Comparison of ENCODE assay signal across 26 mouse cellular contexts in genomic region chr12:79040201-79040827, GRCm38 (mm10). TPM values are rescaled to one million over a fixed set of nuclear protein-coding genes. Genes with fewer than 3 reads are reported as not detected.
A peak's percentile ranks its signal among the peaks of the same experiment; 100 is the strongest.
DNase-seq lines count a peak whose midpoint lies in the region; ATAC-seq and TF ChIP-seq lines count a peak whose summit lies in the region.
"Had no signal": no experiment of that assay in that cellular context is flagged by ENCODE, and none has a peak within 500 bp of the region (broad histone marks: within the 10 kb centered on the region; RNA-seq: fewer than 3 reads in every experiment).

No protein-coding gene starts in this region.

- H3K27me3 ChIP-seq in intestine, embryonic 14.5 days (replicated peaks; ENCODE audit: control insufficient read depth, insufficient read depth, low read length): no peaks in the 10 kb centered on the region
- no peaks in the 10 kb centered on the region for H3K27me3 ChIP-seq in intestine, postnatal 0 days (replicated peaks; ENCODE audit: control insufficient read depth, insufficient read depth, low read length)
- no peaks in the 10 kb centered on the region for H3K27me3 ChIP-seq in stomach, embryonic 16.5 days (ENCODE audit: control insufficient read depth, insufficient read depth, low read length)
- H3K27me3 ChIP-seq in forebrain, embryonic 13.5 days: no peaks in the 10 kb centered on the region
- H3K27me3 ChIP-seq: CH12.LX; embryonic facial prominence, embryonic 12.5 days; embryonic facial prominence, embryonic 15.5 days; forebrain, embryonic 15.5 days; heart, embryonic 12.5 days; hindbrain, embryonic 13.5 days had no signal

- no peak for TF ChIP-seq CTCF in intestine, postnatal 0 days (IDR thresholded peaks at IDR 0.05; ENCODE audit: low read depth)

- H3K9ac ChIP-seq in intestine, embryonic 14.5 days (ENCODE audit: low read length): no peak overlapping the region
- H3K9ac ChIP-seq in intestine, postnatal 0 days (ENCODE audit: low read depth, low read length): 0 out of 2 replicates have a peak overlapping the region, but pooled peaks have one; percentile 4
- no peak overlapping the region for H3K9ac ChIP-seq in stomach, embryonic 16.5 days (ENCODE audit: low read length)
- no peak overlapping the region for H3K9ac ChIP-seq in forebrain, embryonic 13.5 days
- H3K9ac ChIP-seq: embryonic facial prominence, embryonic 12.5 days; embryonic facial prominence, embryonic 15.5 days; forebrain, embryonic 15.5 days; heart, embryonic 12.5 days; heart, embryonic 15.5 days; hindbrain, embryonic 13.5 days had no signal

- no peak overlapping the region for H3K4me3 ChIP-seq in intestine, embryonic 14.5 days (ENCODE audit: low read depth, low read length)
- no peak overlapping the region for H3K4me3 ChIP-seq in intestine, postnatal 0 days (ENCODE audit: low read depth, low read length)
- H3K4me3 ChIP-seq in stomach, embryonic 16.5 days (replicated peaks; ENCODE audit: low read length): no peak overlapping the region
- no peak overlapping the region for H3K4me3 ChIP-seq in forebrain, embryonic 13.5 days
- H3K4me3 ChIP-seq: embryonic facial prominence, embryonic 12.5 days; embryonic facial prominence, embryonic 15.5 days; forebrain, embryonic 15.5 days; heart, embryonic 12.5 days; heart, embryonic 15.5 days; hindbrain, embryonic 10.5 days; hindbrain, embryonic 13.5 days had no signal

- H3K4me2 ChIP-seq in intestine, embryonic 14.5 days (ENCODE audit: low read length): no peak overlapping the region
- H3K4me2 ChIP-seq in intestine, postnatal 0 days (replicated peaks; ENCODE audit: low read depth): peak overlapping the region; percentile 45
- H3K4me2 ChIP-seq in stomach, embryonic 16.5 days (ENCODE audit: low read depth, low read length): no peak overlapping the region
- no peak overlapping the region for H3K4me2 ChIP-seq in forebrain, embryonic 13.5 days
- H3K4me2 ChIP-seq: embryonic facial prominence, embryonic 12.5 days; embryonic facial prominence, embryonic 15.5 days; forebrain, embryonic 15.5 days; heart, embryonic 12.5 days; heart, embryonic 15.5 days; hindbrain, embryonic 13.5 days had no signal

- H3K27ac ChIP-seq in intestine, embryonic 14.5 days (ENCODE audit: low read depth): no peak overlapping the region; the same call in 1 of the 2 replicates
- H3K27ac ChIP-seq in intestine, postnatal 0 days (ENCODE audit: low read depth, low read length): peak overlapping the region; percentile 86
- H3K27ac ChIP-seq in stomach, embryonic 16.5 days (ENCODE audit: low read length): 0 out of 2 replicates have a peak overlapping the region, but pooled peaks have one; percentile 7
- H3K27ac ChIP-seq in forebrain, embryonic 13.5 days: no peak overlapping the region
- H3K27ac ChIP-seq: embryonic facial prominence, embryonic 12.5 days; embryonic facial prominence, embryonic 15.5 days; forebrain, embryonic 15.5 days; heart, embryonic 15.5 days; hindbrain, embryonic 10.5 days; hindbrain, embryonic 13.5 days had no signal

- no peaks in the 10 kb centered on the region for H3K9me3 ChIP-seq in intestine, embryonic 14.5 days (ENCODE audit: control insufficient read depth, low read length)
- no peaks in the 10 kb centered on the region for H3K9me3 ChIP-seq in intestine, postnatal 0 days (ENCODE audit: control insufficient read depth)
- H3K9me3 ChIP-seq in stomach, embryonic 16.5 days (replicated peaks; ENCODE audit: control insufficient read depth, low read length): no peaks in the 10 kb centered on the region
- no peaks in the 10 kb centered on the region for H3K9me3 ChIP-seq in forebrain, embryonic 13.5 days (replicated peaks)
- H3K9me3 ChIP-seq: embryonic facial prominence, embryonic 12.5 days; embryonic facial prominence, embryonic 15.5 days; forebrain, embryonic 15.5 days; heart, embryonic 15.5 days; hindbrain, embryonic 10.5 days; hindbrain, embryonic 13.5 days had no signal

- 77% methylated on average over 11 of the region's 11 CpGs for WGBS in intestine, embryonic 14.5 days
- 43% methylated on average over 11 of the region's 11 CpGs for WGBS in intestine, postnatal 0 days
- WGBS in stomach, embryonic 16.5 days: 71% methylated on average over 11 of the region's 11 CpGs
- WGBS in forebrain, embryonic 13.5 days: 91% methylated on average over 11 of the region's 11 CpGs

- H3K36me3 ChIP-seq in intestine, embryonic 14.5 days (ENCODE audit: control insufficient read depth, insufficient read depth, low read length): 0 out of 2 replicates have a peak, but pooled peaks cover 4% of the 10 kb centered on the region
- H3K36me3 ChIP-seq in intestine, postnatal 0 days (ENCODE audit: control insufficient read depth, insufficient read depth): peaks cover 9% of the 10 kb centered on the region
- H3K36me3 ChIP-seq in stomach, embryonic 16.5 days (ENCODE audit: control insufficient read depth, insufficient read depth, low read length): peaks cover 7% of the 10 kb centered on the region; the same call in 1 of the 2 replicates
- peaks cover 17% of the 10 kb centered on the region for H3K36me3 ChIP-seq in forebrain, embryonic 13.5 days (ENCODE audit: poor library complexity, severe bottlenecking)
- H3K36me3 ChIP-seq: embryonic facial prominence, embryonic 12.5 days; embryonic facial prominence, embryonic 15.5 days; forebrain, embryonic 15.5 days; heart, embryonic 15.5 days had no signal

- no peak for DNase-seq in intestine, embryonic 14.5 days (ENCODE audit: low spot score)
- no peak for DNase-seq in thymus, postnatal 36 days
- DNase-seq in embryo, embryonic 11 days: no peak
- DNase-seq in thymus, adult 18-20 months: no peak
- DNase-seq: adrenal gland, adult 8-10 months; adrenal gland, postnatal 25 days; B cell, adult 2 months; cerebellum, adult 11-12 months; cerebellum, adult 9-10 months; cerebellum, postnatal 14 days; gastrocnemius, postnatal 25 days; heart, adult 18-20 months; heart, postnatal 10 days; heart, postnatal 36 days had no signal

- ATAC-seq in intestine, embryonic 14.5 days (replicated peaks; ENCODE audit: low FRiP score, low TSS enrichment, low read depth): peak; percentile 34; the same call in 1 of the 2 replicates
- ATAC-seq in intestine, postnatal 0 days: peak; percentile 52
- ATAC-seq in stomach, embryonic 16.5 days (ENCODE audit: insufficient read depth, low FRiP score): no peak
- no peak for ATAC-seq in forebrain, embryonic 13.5 days
- ATAC-seq: forebrain, embryonic 15.5 days; hindbrain, embryonic 16.5 days had no signal

- H3K4me1 ChIP-seq in intestine, embryonic 14.5 days (replicated peaks; ENCODE audit: control insufficient read depth, insufficient read depth, low read length): no peaks in the 10 kb centered on the region
- peaks cover 3% of the 10 kb centered on the region; the same call in 1 of the 2 replicates for H3K4me1 ChIP-seq in intestine, postnatal 0 days (replicated peaks; ENCODE audit: control insufficient read depth, insufficient read depth, low read length)
- peaks cover 5% of the 10 kb centered on the region; the same call in 1 of the 2 replicates for H3K4me1 ChIP-seq in stomach, embryonic 16.5 days (ENCODE audit: control insufficient read depth, insufficient read depth, low read length)
- H3K4me1 ChIP-seq in forebrain, embryonic 13.5 days: no peaks in the 10 kb centered on the region
- H3K4me1 ChIP-seq: embryonic facial prominence, embryonic 12.5 days; embryonic facial prominence, embryonic 15.5 days; forebrain, embryonic 15.5 days; hindbrain, embryonic 13.5 days had no signal

RNA-seq across cellular contexts. Expression of gene Plekhh1, which starts 11.4 kb away (rescaled TPM):
- 6.7 and 6.8 TPM in 2 replicates for polyA plus RNA-seq in intestine, embryonic 14.5 days (2014; fragmentation: Nextera tagmentation; extraction: Ambion mirVana)
- polyA plus RNA-seq in intestine, postnatal 0 days (2015; fragmentation: Nextera tagmentation; extraction: Ambion mirVana): 12.2 and 12.6 TPM in 2 replicates
- polyA plus RNA-seq in stomach, embryonic 16.5 days (2015; fragmentation: Nextera tagmentation; extraction: Ambion mirVana): 5.8 and 5.9 TPM in 2 replicates
- 2.8 and 3.0 TPM in 2 replicates for polyA plus RNA-seq in forebrain, embryonic 13.5 days (2015; fragmentation: Nextera tagmentation; extraction: Ambion mirVana)

RNA-seq across cellular contexts. Expression of gene Tmem229b, which starts 32.9 kb away (rescaled TPM):
- 5.7 and 6.7 TPM in 2 replicates for polyA plus RNA-seq in intestine, embryonic 14.5 days (2014; fragmentation: Nextera tagmentation; extraction: Ambion mirVana)
- polyA plus RNA-seq in intestine, postnatal 0 days (2015; fragmentation: Nextera tagmentation; extraction: Ambion mirVana): 8.6 and 11.9 TPM in 2 replicates
- 7.1 and 7.6 TPM in 2 replicates for polyA plus RNA-seq in stomach, embryonic 16.5 days (2015; fragmentation: Nextera tagmentation; extraction: Ambion mirVana)
- polyA plus RNA-seq in forebrain, embryonic 13.5 days (2015; fragmentation: Nextera tagmentation; extraction: Ambion mirVana): 25.3 and 29.1 TPM in 2 replicates

RNA-seq across cellular contexts. Expression of gene Pigh, which starts 49.1 kb away (rescaled TPM):
- 27.3 and 33.5 TPM in 2 replicates for polyA plus RNA-seq in intestine, embryonic 14.5 days (2014; fragmentation: Nextera tagmentation; extraction: Ambion mirVana)
- 18.2 and 20.9 TPM in 2 replicates for polyA plus RNA-seq in intestine, postnatal 0 days (2015; fragmentation: Nextera tagmentation; extraction: Ambion mirVana)
- 35.0 and 36.7 TPM in 2 replicates for polyA plus RNA-seq in stomach, embryonic 16.5 days (2015; fragmentation: Nextera tagmentation; extraction: Ambion mirVana)
- 24.3 and 27.2 TPM in 2 replicates for polyA plus RNA-seq in forebrain, embryonic 13.5 days (2015; fragmentation: Nextera tagmentation; extraction: Ambion mirVana)

Comparison
In these comparisons a context has a peak if more than half of its experiments do, and no peak if none do; other contexts are left out.
1. H3K27ac ChIP-seq: peak in intestine, postnatal 0 days (single experiment) and stomach, embryonic 16.5 days (single experiment); none in intestine, embryonic 14.5 days (single experiment) and forebrain, embryonic 13.5 days (single experiment).
2. ATAC-seq: peak in intestine, embryonic 14.5 days (single experiment) and intestine, postnatal 0 days (single experiment); none in stomach, embryonic 16.5 days (single experiment) and forebrain, embryonic 13.5 days (single experiment).